Mouse (Mus musculus) intestine, embryonic 14.5 days (tissue): Measurements from ENCODE around the gene Kdm8. TPM values are rescaled to one million over a fixed set of nuclear protein-coding genes. Genes with fewer than 3 reads are reported as not detected.
A peak's percentile ranks its signal among the peaks of the same experiment; 100 is the strongest.

Experiments used
- ATAC-seq: fragments of 200-750 bp; cut with Nextera tagmentation; replicated peaks from 2 replicates; pipeline ENCODE4 v1.8.0; 2017; ENCODE audit warnings: low read depth, moderate number of reproducible peaks, moderate TSS enrichment, moderate library complexity; ENCODE audit not compliant: low FRiP score, low TSS enrichment
- DNase-seq: peaks from one replicate; pipeline ENCODE4 v3.0.0-alpha.2; 2018; ENCODE audit warnings: low spot score
- H3K27ac ChIP-seq: fragments of 300-500 bp; sonication (generic); 2 replicates; pipeline ENCODE4 v1.5.1; 2014; ENCODE audit warnings: low read depth, mild to moderate bottlenecking, control low read depth
- H3K27me3 ChIP-seq: fragments of 300-500 bp; sonication (generic); replicated peaks from 2 replicates; pipeline ENCODE4 v1.6.1; 2014; ENCODE audit warnings: low read length, control low read depth; ENCODE audit not compliant: control insufficient read depth, insufficient read depth
- H3K36me3 ChIP-seq: fragments of 300-500 bp; sonication (generic); 2 replicates; pipeline ENCODE4 v1.6.1; 2014; ENCODE audit warnings: low read length, control low read depth; ENCODE audit not compliant: control insufficient read depth, insufficient read depth
- H3K4me1 ChIP-seq: fragments of 300-500 bp; sonication (generic); replicated peaks from 2 replicates; pipeline ENCODE4 v1.6.1; 2014; ENCODE audit warnings: low read length, control low read depth, mixed read lengths; ENCODE audit not compliant: control insufficient read depth, insufficient read depth
- H3K4me2 ChIP-seq: fragments of 300-500 bp; sonication (generic); 2 replicates; pipeline ENCODE4 v1.6.1; 2014; ENCODE audit warnings: low read length
- H3K4me3 ChIP-seq: fragments of 300-500 bp; sonication (generic); 2 replicates; pipeline ENCODE4 v1.5.1; 2014; ENCODE audit warnings: low read depth, low read length, control low read depth, mixed read lengths
- H3K9ac ChIP-seq: fragments of 300-500 bp; sonication (generic); 2 replicates; pipeline ENCODE4 v1.6.1; 2014; ENCODE audit warnings: mild to moderate bottlenecking, low read length
- H3K9me3 ChIP-seq: fragments of 300-500 bp; sonication (generic); 2 replicates; pipeline ENCODE4 v1.6.1; 2016; ENCODE audit warnings: low read length, control low read depth; ENCODE audit not compliant: control insufficient read depth
- WGBS: fragments of 180-500 bp; shearing (Covaris S2); extraction: QIAGEN DNeasy Blood & Tissue Kit; methylation state at CpG from one replicate; pipeline ENCODE4 v1.1.7; 2014; 5-methylcytosine and 5-hydroxymethylcytosine counted together
- polyA plus RNA-seq: library from polyadenylated mRNA; unstranded; fragments of >200 nt; fragmentation: Nextera tagmentation; extraction: Ambion mirVana; gene quantifications from 2 replicates; pipeline ENCODE4 v1.2.1, GENCODE M21; 2014

The Kdm8 gene
- polyA plus RNA-seq, 1 experiment from 2014 or later: 9.9 TPM

- Histone ChIP-seq H3K27ac (no peak overlapping the region), H3K36me3 (peaks cover 24% of the 10 kb centered on the region), H3K9ac (no peak overlapping the region), H3K4me3 (no peak overlapping the region), H3K4me2 (no peak overlapping the region), H3K4me1 (peaks cover 20% of the 10 kb centered on the region), H3K9me3 (no peaks in the 10 kb centered on the region), H3K27me3 (no peaks in the 10 kb centered on the region)
- WGBS: 73% methylated on average over 4 of the region's 4 CpGs
- no peak for DNase-seq
- ATAC-seq: no peak
Measured at GRCm38 (mm10) chr7:125474535-125474934, 30.1 kb downstream of the Kdm8 start.

DNA sequence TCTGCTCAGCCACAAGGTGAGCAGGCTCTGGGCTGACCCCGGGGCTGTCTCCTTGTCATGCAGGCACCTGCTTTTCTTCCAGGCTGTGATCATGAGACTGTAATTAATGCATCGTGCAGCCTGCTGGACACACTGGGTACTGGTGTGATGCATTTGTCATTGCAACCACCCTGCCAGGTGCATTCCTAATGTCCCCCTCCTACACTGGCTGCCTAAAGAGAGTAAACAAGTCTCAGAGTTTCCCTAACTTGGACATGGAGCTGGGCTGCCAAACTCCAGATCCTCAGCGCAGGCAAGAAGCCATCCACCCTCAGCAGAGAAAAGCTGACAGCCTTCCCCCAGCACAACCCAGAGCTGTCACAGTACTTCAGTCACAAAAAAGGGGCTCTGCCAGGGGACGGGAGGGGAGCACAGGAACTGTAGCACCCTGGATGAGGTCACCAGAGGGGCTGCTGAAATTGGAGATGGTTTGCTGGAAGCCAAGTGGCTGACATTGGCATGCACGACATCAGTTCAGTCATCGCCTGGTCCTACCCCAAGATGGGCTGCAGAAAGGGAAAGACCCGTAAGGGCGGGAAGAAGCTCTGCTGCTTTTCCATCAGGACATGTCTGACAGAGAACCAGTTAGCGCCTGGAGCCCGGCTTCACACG, 31.2 kb downstream of the Kdm8 start:
- Histone ChIP-seq H3K27me3 (no peaks in the 10 kb centered on the region), H3K36me3 (peaks cover 24% of the 10 kb centered on the region), H3K4me1 (peaks cover 20% of the 10 kb centered on the region), H3K4me2 (no peak overlapping the region), H3K9ac (no peak overlapping the region), H3K27ac (peak overlapping the region; percentile 12), H3K4me3 (no peak overlapping the region), H3K9me3 (no peaks in the 10 kb centered on the region)
- WGBS: 54% methylated on average over 11 of the region's 11 CpGs
- ATAC-seq: no peak
- no peak for DNase-seq

- no peak overlapping the region for H3K27ac ChIP-seq
- no peaks in the 10 kb centered on the region for H3K27me3 ChIP-seq
- no peak overlapping the region for H3K4me2 ChIP-seq
- H3K4me3 ChIP-seq: no peak overlapping the region
- H3K36me3 ChIP-seq: peaks cover 36% of the 10 kb centered on the region
- ATAC-seq: no peak
- no peaks in the 10 kb centered on the region for H3K9me3 ChIP-seq
- no peak for DNase-seq
- H3K4me1 ChIP-seq: peaks cover 12% of the 10 kb centered on the region
- 64% methylated on average over 7 of the region's 7 CpGs for WGBS
- no peak overlapping the region for H3K9ac ChIP-seq
Measured at GRCm38 (mm10) chr7:125478391-125478984, 34.0 kb downstream of the Kdm8 start.

DNA sequence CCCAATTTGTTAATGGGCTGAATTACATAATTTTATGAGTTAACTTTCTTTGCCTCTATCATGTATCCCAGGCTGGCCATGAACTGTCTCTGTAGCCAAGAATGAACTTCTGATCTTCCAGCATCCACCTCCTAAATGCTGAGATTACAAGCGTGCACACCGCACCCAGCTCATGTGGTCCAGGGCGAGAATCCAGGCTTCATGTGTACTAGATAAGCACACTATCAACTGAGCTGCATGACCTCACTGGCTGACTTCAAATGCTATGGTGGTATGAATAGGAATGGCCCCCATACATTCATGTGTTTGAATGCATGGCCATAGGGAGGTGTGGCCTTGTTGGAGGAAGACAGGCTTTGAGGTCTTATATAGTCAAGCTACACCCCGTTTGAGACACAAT, 36.0 kb downstream of the Kdm8 start:
- ATAC-seq: no peak
- Histone ChIP-seq H3K4me1 (peaks cover 10% of the 10 kb centered on the region), H3K9me3 (no peaks in the 10 kb centered on the region), H3K9ac (no peak overlapping the region), H3K27ac (no peak overlapping the region), H3K4me3 (no peak overlapping the region), H3K27me3 (no peaks in the 10 kb centered on the region), H3K36me3 (peaks cover 53% of the 10 kb centered on the region), H3K4me2 (no peak overlapping the region)
- no peak for DNase-seq
- WGBS: 93% methylated on average over 4 of the region's 4 CpGs

GRCm38 (mm10) chr7:125482339-125482738, 37.9 kb downstream of the Kdm8 start:
- no peak overlapping the region for H3K9ac ChIP-seq
- H3K9me3 ChIP-seq: no peaks in the 10 kb centered on the region
- DNase-seq (no peak), ATAC-seq (no peak)
- H3K27ac ChIP-seq: no peak overlapping the region
- no peak overlapping the region for H3K4me3 ChIP-seq
- no peaks in the 10 kb centered on the region for H3K27me3 ChIP-seq
- peaks cover 61% of the 10 kb centered on the region for H3K36me3 ChIP-seq
- H3K4me1 ChIP-seq: no peaks in the 10 kb centered on the region
- WGBS: 80% methylated on average over 3 of the region's 3 CpGs
- H3K4me2 ChIP-seq: no peak overlapping the region

- Histone ChIP-seq H3K9me3 (no peaks in the 10 kb centered on the region), H3K4me2 (no peak overlapping the region), H3K4me3 (no peak overlapping the region), H3K9ac (no peak overlapping the region), H3K27me3 (no peaks in the 10 kb centered on the region), H3K27ac (no peak overlapping the region), H3K36me3 (peaks cover 56% of the 10 kb centered on the region), H3K4me1 (no peaks in the 10 kb centered on the region)
- ATAC-seq: no peak
- WGBS: 65% methylated on average over 2 of the region's 2 CpGs
- DNase-seq: no peak
Measured at GRCm38 (mm10) chr7:125482886-125483285, 38.4 kb downstream of the Kdm8 start.

GRCm38 (mm10) chr7:125484791-125485190, 40.3 kb downstream of the Kdm8 start:
- Histone ChIP-seq H3K27ac (no peak overlapping the region), H3K4me3 (no peak overlapping the region), H3K36me3 (peaks cover 50% of the 10 kb centered on the region), H3K27me3 (no peaks in the 10 kb centered on the region), H3K4me2 (no peak overlapping the region), H3K9ac (no peak overlapping the region), H3K9me3 (no peaks in the 10 kb centered on the region), H3K4me1 (0 out of 2 replicates have a peak, but pooled peaks cover 4% of the 10 kb centered on the region)
- DNase-seq (no peak), ATAC-seq (no peak)
- WGBS: 91% methylated on average over 7 of the region's 7 CpGs

GRCm38 (mm10) chr7:125486121-125486630, 41.7 kb downstream of the Kdm8 start:
- H3K9ac ChIP-seq: no peak overlapping the region
- DNase-seq: no peak
- H3K4me1 ChIP-seq: peaks cover 13% of the 10 kb centered on the region
- H3K4me2 ChIP-seq: no peak overlapping the region
- H3K27me3 ChIP-seq: no peaks in the 10 kb centered on the region
- H3K36me3 ChIP-seq: peaks cover 45% of the 10 kb centered on the region
- H3K9me3 ChIP-seq: no peaks in the 10 kb centered on the region
- no peak overlapping the region for H3K27ac ChIP-seq
- WGBS: 91% methylated on average over 16 of the region's 16 CpGs
- H3K4me3 ChIP-seq: no peak overlapping the region
- ATAC-seq: no peak

DNA sequence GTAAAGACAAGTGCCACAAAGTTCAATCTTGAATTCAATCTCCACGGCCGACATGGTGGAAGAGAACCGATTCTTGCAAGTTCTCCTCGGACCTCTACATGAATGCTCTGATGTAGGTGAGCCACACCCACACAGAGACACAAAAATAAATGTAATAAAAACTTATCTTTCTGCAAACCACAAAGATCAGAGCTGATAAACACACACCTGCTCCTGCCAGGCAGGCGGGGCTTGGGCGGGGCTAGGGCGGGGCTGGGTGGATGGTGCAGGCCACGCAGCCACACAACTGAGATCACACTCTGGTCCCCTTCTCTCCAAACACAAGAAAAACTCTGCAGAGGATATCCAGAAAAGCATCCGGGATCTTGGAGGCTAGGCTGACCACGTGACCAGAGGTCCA, 42.6 kb downstream of the Kdm8 start:
- Histone ChIP-seq H3K4me2 (no peak overlapping the region), H3K36me3 (peaks cover 41% of the 10 kb centered on the region), H3K27ac (no peak overlapping the region), H3K4me1 (peaks cover 13% of the 10 kb centered on the region), H3K9me3 (no peaks in the 10 kb centered on the region), H3K4me3 (no peak overlapping the region), H3K9ac (no peak overlapping the region), H3K27me3 (no peaks in the 10 kb centered on the region)
- no peak for DNase-seq
- 80% methylated on average over 10 of the region's 10 CpGs for WGBS
- no peak for ATAC-seq
